Mouse (Mus musculus) liver, embryonic 14.5 days (tissue): ENCODE results near the gene Rtbdn.

Experiments
- CTCF ChIP-seq: IDR thresholded peaks from 2 replicates; pipeline ENCODE4 v1.5.1; 2016; ENCODE audit warnings: antibody characterized with exemption, low read depth, control low read depth
- EP300 ChIP-seq: IDR thresholded peaks from 2 replicates; pipeline ENCODE4 v1.6.1; 2016; ENCODE audit warnings: antibody characterized with exemption, low read depth

- TF ChIP-seq CTCF = no peak
- no peak for TF ChIP-seq EP300
Observed at GRCm38 (mm10) chr8:84990836-84991235, 44.0 kb downstream of the Rtbdn start.
